Mouse (Mus musculus): ENCODE data around the gene Vil1.

GRCm38 (mm10) chr1:74433220-74433619, 24.0 kb downstream of the Vil1 start:
- TF ChIP-seq CTCF (IDR thresholded peaks at IDR 0.05 in 2 of 3, conservative IDR thresholded peaks at IDR 0.05 in 1 of 3; ENCODE audit: control insufficient read depth in 1 of 3, insufficient read depth in 1 of 3, low read depth in 2 of 3, low read length in 3 of 3, poor library complexity in 1 of 3, severe bottlenecking in 1 of 3) (no peak), SIN3A (IDR thresholded peaks at IDR 0.05; ENCODE audit: low read length) (no peak), ELF1 (IDR thresholded peaks at IDR 0.05; ENCODE audit: low read depth, low read length) (no peak)

Measured in MEL (cell line).